Mouse (Mus musculus): ENCODE data around the gene Sirt6.

DNA sequence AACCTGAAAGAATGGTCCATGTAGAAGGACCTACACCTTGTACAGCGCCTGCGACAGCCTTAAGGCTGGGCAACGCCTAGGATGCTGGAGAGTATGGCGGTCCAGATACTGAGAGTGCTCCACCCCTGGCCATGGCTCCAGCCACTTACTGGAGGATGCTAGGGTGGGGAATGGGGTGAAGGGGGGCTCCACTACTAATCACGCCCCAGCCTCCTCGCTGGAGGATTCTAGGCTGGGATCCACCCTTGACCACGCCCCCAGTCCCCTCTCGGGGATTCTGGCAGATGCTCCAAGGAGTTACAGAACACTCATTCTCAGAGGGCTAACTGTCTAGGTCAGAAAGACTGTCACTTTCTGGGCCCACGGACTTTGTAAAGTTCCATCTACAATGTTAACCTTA is 54.6 kb downstream of the Sirt6 start:
- no peak for TF ChIP-seq ZC3H11A (IDR thresholded peaks at IDR 0.05; ENCODE audit: borderline replicate concordance, low read depth, low read length)
- no peak for TF ChIP-seq HCFC1 (IDR thresholded peaks at IDR 0.05; ENCODE audit: borderline replicate concordance, insufficient read depth, low read length)
- no peak for TF ChIP-seq ZNF384 (IDR thresholded peaks at IDR 0.05; ENCODE audit: low read depth, low read length)
- no peak for TF ChIP-seq MAFK (IDR thresholded peaks at IDR 0.05; ENCODE audit: insufficient read depth, low read depth, low read length)
- TF ChIP-seq CHD2 (IDR thresholded peaks at IDR 0.05; ENCODE audit: low read depth, low read length) = no peak
